Mouse (Mus musculus): ENCODE measurements at regions not wholly inside any gene's neighbourhood (a gene's known extent, or its start where the extent isn't known, plus 50 kb on each side); places are given as distances from the start of the nearest gene placed in this dataset.

GRCm38 (mm10) chr10:16052463-16052889 lies 1334.5 kb upstream of the Gje1 start:
- H3K9me3 ChIP-seq (ENCODE audit: control insufficient read depth, low read length) = no peaks in the 10 kb centered on the region
- H3K4me2 ChIP-seq (ENCODE audit: low read depth, low read length) = no peak overlapping the region
- WGBS = 23% methylated on average over 2 of the region's 2 CpGs
- no peaks in the 10 kb centered on the region for H3K4me1 ChIP-seq (ENCODE audit: control insufficient read depth, insufficient read depth, low read length)
- H3K36me3 ChIP-seq (ENCODE audit: control insufficient read depth, insufficient read depth, low read length) = no peaks in the 10 kb centered on the region
- H3K4me3 ChIP-seq (ENCODE audit: low read depth, low read length) = no peak overlapping the region
- no peak overlapping the region for H3K9ac ChIP-seq (replicated peaks; ENCODE audit: low read depth, low read length)
- ATAC-seq (ENCODE audit: low read depth) = peak; percentile 70; the same call in 1 of the 2 replicates
- no peak overlapping the region for H3K27ac ChIP-seq (ENCODE audit: low read depth, low read length)
- no peaks in the 10 kb centered on the region for H3K27me3 ChIP-seq (ENCODE audit: control insufficient read depth, insufficient read depth, low read length)

GRCm38 (mm10) chr10:16036255-16036654 lies 1318.2 kb upstream of the Gje1 start:
- no peaks in the 10 kb centered on the region for H3K9me3 ChIP-seq (ENCODE audit: control insufficient read depth, low read length)
- no peaks in the 10 kb centered on the region for H3K4me1 ChIP-seq (ENCODE audit: control insufficient read depth, insufficient read depth, low read length)
- H3K4me2 ChIP-seq (ENCODE audit: low read depth, low read length) = no peak overlapping the region
- ATAC-seq (ENCODE audit: low read depth) = peak; percentile 56; the same call in 1 of the 2 replicates
- no peak overlapping the region for H3K9ac ChIP-seq (replicated peaks; ENCODE audit: low read depth, low read length)
- H3K27ac ChIP-seq (ENCODE audit: low read depth, low read length) = no peak overlapping the region
- WGBS = 42% methylated on average over 2 of the region's 2 CpGs
- H3K36me3 ChIP-seq (ENCODE audit: control insufficient read depth, insufficient read depth, low read length) = no peaks in the 10 kb centered on the region
- H3K27me3 ChIP-seq (ENCODE audit: control insufficient read depth, insufficient read depth, low read length) = no peaks in the 10 kb centered on the region
- no peak overlapping the region for H3K4me3 ChIP-seq (ENCODE audit: low read depth, low read length)

- Histone ChIP-seq H3K4me3 (ENCODE audit: low read depth, low read length) (no peak overlapping the region), H3K27me3 (ENCODE audit: control insufficient read depth, insufficient read depth, low read length) (no peaks in the 10 kb centered on the region), H3K36me3 (ENCODE audit: control insufficient read depth, insufficient read depth, low read length) (no peaks in the 10 kb centered on the region), H3K27ac (ENCODE audit: low read depth, low read length) (no peak overlapping the region), H3K4me1 (ENCODE audit: control insufficient read depth, insufficient read depth, low read length) (no peaks in the 10 kb centered on the region), H3K9ac (replicated peaks; ENCODE audit: low read depth, low read length) (no peak overlapping the region), H3K4me2 (ENCODE audit: low read depth, low read length) (no peak overlapping the region), H3K9me3 (ENCODE audit: control insufficient read depth, low read length) (no peaks in the 10 kb centered on the region)
- no peak for ATAC-seq (ENCODE audit: low read depth)
Observed at GRCm38 (mm10) chr10:16033096-16033495, 1315.1 kb upstream of the Gje1 start.

- 50% methylated on average over 2 of the region's 2 CpGs for WGBS
- Histone ChIP-seq H3K27me3 (ENCODE audit: control insufficient read depth, insufficient read depth, low read length) (no peaks in the 10 kb centered on the region), H3K27ac (ENCODE audit: low read depth, low read length) (no peak overlapping the region), H3K4me2 (ENCODE audit: low read depth, low read length) (no peak overlapping the region), H3K4me3 (ENCODE audit: low read depth, low read length) (no peak overlapping the region), H3K36me3 (ENCODE audit: control insufficient read depth, insufficient read depth, low read length) (no peaks in the 10 kb centered on the region), H3K9me3 (ENCODE audit: control insufficient read depth, low read length) (no peaks in the 10 kb centered on the region), H3K4me1 (ENCODE audit: control insufficient read depth, insufficient read depth, low read length) (no peaks in the 10 kb centered on the region), H3K9ac (replicated peaks; ENCODE audit: low read depth, low read length) (no peak overlapping the region)
- ATAC-seq (ENCODE audit: low read depth) = no peak
Observed at GRCm38 (mm10) chr10:16030802-16031201, 1312.8 kb upstream of the Gje1 start.

GRCm38 (mm10) chr10:16014806-16015205 lies 1296.8 kb upstream of the Gje1 start:
- H3K9ac ChIP-seq (replicated peaks; ENCODE audit: low read depth, low read length) = no peak overlapping the region
- H3K4me3 ChIP-seq (ENCODE audit: low read depth, low read length) = no peak overlapping the region
- no peak for ATAC-seq (ENCODE audit: low read depth)
- 97% methylated on average over 1 of the region's 1 CpGs for WGBS
- no peak overlapping the region for H3K4me2 ChIP-seq (ENCODE audit: low read depth, low read length)
- H3K27ac ChIP-seq (ENCODE audit: low read depth, low read length) = no peak overlapping the region
- no peaks in the 10 kb centered on the region for H3K27me3 ChIP-seq (ENCODE audit: control insufficient read depth, insufficient read depth, low read length)
- no peaks in the 10 kb centered on the region for H3K9me3 ChIP-seq (ENCODE audit: control insufficient read depth, low read length)
- H3K36me3 ChIP-seq (ENCODE audit: control insufficient read depth, insufficient read depth, low read length) = no peaks in the 10 kb centered on the region
- no peaks in the 10 kb centered on the region for H3K4me1 ChIP-seq (ENCODE audit: control insufficient read depth, insufficient read depth, low read length)

GRCm38 (mm10) chr10:16001246-16001645 lies 1283.2 kb upstream of the Gje1 start:
- no peaks in the 10 kb centered on the region for H3K27me3 ChIP-seq (ENCODE audit: control insufficient read depth, insufficient read depth, low read length)
- no peaks in the 10 kb centered on the region for H3K9me3 ChIP-seq (ENCODE audit: control insufficient read depth, low read length)
- WGBS = 79% methylated on average over 2 of the region's 2 CpGs
- H3K36me3 ChIP-seq (ENCODE audit: control insufficient read depth, insufficient read depth, low read length) = no peaks in the 10 kb centered on the region
- H3K9ac ChIP-seq (replicated peaks; ENCODE audit: low read depth, low read length) = no peak overlapping the region
- H3K27ac ChIP-seq (ENCODE audit: low read depth, low read length) = no peak overlapping the region
- H3K4me3 ChIP-seq (ENCODE audit: low read depth, low read length) = no peak overlapping the region
- no peaks in the 10 kb centered on the region for H3K4me1 ChIP-seq (ENCODE audit: control insufficient read depth, insufficient read depth, low read length)
- H3K4me2 ChIP-seq (ENCODE audit: low read depth, low read length) = no peak overlapping the region
- no peak for ATAC-seq (ENCODE audit: low read depth)

GRCm38 (mm10) chr10:15993275-15993674 lies 1275.3 kb upstream of the Gje1 start:
- Histone ChIP-seq H3K9ac (replicated peaks; ENCODE audit: low read depth, low read length) (no peak overlapping the region), H3K4me2 (ENCODE audit: low read depth, low read length) (no peak overlapping the region), H3K27ac (ENCODE audit: low read depth, low read length) (no peak overlapping the region), H3K4me3 (ENCODE audit: low read depth, low read length) (no peak overlapping the region), H3K36me3 (ENCODE audit: control insufficient read depth, insufficient read depth, low read length) (no peaks in the 10 kb centered on the region), H3K9me3 (ENCODE audit: control insufficient read depth, low read length) (no peaks in the 10 kb centered on the region), H3K4me1 (ENCODE audit: control insufficient read depth, insufficient read depth, low read length) (no peaks in the 10 kb centered on the region), H3K27me3 (ENCODE audit: control insufficient read depth, insufficient read depth, low read length) (no peaks in the 10 kb centered on the region)
- WGBS = 93% methylated on average over 2 of the region's 2 CpGs
- ATAC-seq (ENCODE audit: low read depth) = no peak
